Mouse (Mus musculus): ENCODE data around the gene Edf1. TPM values are rescaled to one million over a fixed set of nuclear protein-coding genes. Genes with fewer than 3 reads are reported as not detected.

Edf1 gene
- total RNA-seq, 1 experiment from 2014 or later = 84.7 TPM

- no peak for ATAC-seq (replicated peaks; ENCODE audit: low read depth, poor library complexity, severe bottlenecking)
These were observed 1.1 kb downstream of the Edf1 start for GRCm38 (mm10) chr2:25558774-25559173.

DNA sequence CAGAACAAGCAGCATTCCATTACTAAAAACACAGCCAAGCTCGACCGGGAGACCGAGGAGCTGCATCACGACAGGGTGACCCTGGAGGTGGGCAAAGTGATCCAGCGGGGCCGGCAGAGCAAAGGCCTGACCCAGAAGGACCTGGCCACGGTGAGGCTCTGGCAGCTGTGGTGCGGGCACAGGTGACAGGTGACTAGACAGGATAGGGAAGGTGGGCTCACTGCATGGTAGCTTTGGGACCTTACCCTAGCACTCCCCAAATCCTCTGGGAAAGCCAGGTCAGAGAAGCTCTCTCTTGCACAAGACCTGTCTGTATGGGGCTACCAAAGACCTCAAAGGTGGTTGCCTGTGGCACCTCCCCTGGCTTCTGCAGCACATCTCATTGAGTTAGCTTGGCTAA is 2.9 kb downstream of the Edf1 start:
- no peak for ATAC-seq (replicated peaks; ENCODE audit: low read depth, poor library complexity, severe bottlenecking)

- ATAC-seq (replicated peaks; ENCODE audit: low read depth, poor library complexity, severe bottlenecking) = no peak
These were observed 4.3 kb downstream of the Edf1 start for GRCm38 (mm10) chr2:25561946-25562345.

- no peak for ATAC-seq (replicated peaks; ENCODE audit: low read depth, poor library complexity, severe bottlenecking)
These were observed 8.1 kb downstream of the Edf1 start for GRCm38 (mm10) chr2:25565741-25566140.

DNA sequence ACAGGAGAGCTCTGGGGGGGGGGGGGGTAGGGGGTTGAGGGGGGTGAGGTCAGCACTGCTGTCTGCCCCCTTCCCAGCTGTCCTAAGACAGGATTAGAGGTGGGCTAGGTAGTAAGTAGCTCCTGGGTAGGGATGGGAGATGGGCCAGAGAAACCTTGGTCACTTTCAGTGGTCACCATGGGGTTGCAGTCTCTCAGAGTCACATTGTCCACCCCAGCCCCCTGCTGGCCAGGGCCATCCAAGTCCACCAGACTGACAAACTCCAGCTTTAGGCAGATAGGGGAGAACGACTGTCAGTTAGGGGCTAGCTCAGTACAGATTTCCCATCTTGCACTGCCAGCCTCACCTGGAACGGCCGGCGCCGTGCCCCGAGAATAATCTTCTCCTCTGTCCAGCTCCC is 8.9 kb downstream of the Edf1 start:
- ATAC-seq (replicated peaks; ENCODE audit: low read depth, poor library complexity, severe bottlenecking) = no peak

- no peak for ATAC-seq (replicated peaks; ENCODE audit: low read depth, poor library complexity, severe bottlenecking)
These were observed 10.9 kb downstream of the Edf1 start for GRCm38 (mm10) chr2:25568473-25569019.

DNA sequence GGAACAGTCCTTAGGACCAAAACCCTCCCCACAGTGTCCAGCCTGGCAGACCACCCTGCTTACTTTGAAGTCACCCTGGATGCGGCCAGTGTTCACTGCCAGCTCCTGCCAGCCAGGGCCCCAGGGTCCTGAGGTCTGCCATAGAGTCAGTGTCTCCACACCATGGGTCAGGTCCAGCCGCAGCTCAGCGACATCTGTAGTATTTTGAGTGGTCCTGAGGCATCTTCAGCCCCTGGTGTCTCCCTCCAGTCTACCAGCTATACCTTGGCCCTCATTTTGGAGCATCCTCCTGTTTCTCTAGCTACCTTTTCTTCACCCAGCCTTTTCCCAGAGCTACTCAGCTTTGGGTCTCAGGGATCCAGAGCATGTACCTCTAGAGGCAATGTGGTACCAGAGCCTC is 11.7 kb downstream of the Edf1 start:
- ATAC-seq (replicated peaks; ENCODE audit: low read depth, poor library complexity, severe bottlenecking) = no peak

DNA sequence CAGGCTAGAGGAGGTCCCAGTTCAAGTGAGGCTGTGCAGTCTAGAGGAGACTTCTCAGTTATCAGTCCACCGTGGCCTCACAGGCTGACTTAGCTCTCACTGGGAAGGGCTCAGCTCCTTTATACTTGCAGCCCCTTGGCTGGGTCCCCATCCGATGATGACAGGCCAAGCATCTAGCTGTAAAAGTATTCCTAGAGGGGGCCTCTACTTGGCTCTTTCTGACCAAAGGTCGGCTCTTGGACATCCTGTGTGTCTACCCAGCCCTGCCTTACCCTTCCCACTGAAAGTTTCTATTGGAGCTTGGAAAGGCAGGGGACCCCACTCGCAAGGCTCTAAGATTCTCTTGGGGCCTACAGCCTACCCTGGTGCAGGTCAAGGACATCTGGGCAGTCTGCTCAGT is 13.6 kb downstream of the Edf1 start:
- no peak for ATAC-seq (replicated peaks; ENCODE audit: low read depth, poor library complexity, severe bottlenecking)

DNA sequence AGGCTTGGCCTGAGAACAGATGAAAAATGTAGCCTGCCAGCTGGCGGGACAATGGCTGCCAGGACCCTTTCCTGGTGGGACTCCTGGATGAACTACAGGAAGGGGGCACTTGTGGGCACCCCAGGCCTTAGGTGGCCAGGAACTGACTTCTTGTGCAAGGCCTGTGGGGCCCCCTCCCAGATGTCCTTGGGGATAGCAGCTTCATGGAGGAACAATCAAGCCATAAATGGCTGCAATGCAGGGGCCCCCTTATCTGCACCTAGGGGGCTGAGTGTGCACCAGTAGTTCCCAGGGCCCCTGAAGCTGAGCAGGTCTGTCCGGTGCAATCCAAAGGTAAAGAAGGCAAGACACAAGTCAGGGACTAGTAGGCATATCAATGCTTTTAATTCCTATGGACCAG is 15.4 kb downstream of the Edf1 start:
- no peak for ATAC-seq (replicated peaks; ENCODE audit: low read depth, poor library complexity, severe bottlenecking)

DNA sequence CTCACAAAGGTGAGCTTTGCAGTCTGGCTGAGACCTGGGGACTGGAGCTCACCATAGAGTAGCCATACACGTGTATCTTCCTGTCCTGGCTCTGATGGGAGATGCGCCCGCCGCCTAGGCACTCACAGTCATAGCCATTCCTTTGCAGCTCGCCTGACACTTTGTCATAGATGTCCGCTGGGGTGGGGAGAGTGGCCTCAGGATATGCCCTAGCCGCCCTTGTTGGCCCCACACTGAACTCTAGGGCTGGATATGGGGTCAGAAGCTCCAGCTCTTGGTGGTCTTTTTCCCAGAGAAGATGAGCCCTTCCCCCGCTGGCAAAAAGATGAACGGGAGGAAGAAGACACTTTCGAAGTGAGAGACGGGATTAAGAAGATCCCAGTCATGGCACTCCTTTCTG is 16.5 kb downstream of the Edf1 start:
- no peak for ATAC-seq (replicated peaks; ENCODE audit: low read depth, poor library complexity, severe bottlenecking)

DNA sequence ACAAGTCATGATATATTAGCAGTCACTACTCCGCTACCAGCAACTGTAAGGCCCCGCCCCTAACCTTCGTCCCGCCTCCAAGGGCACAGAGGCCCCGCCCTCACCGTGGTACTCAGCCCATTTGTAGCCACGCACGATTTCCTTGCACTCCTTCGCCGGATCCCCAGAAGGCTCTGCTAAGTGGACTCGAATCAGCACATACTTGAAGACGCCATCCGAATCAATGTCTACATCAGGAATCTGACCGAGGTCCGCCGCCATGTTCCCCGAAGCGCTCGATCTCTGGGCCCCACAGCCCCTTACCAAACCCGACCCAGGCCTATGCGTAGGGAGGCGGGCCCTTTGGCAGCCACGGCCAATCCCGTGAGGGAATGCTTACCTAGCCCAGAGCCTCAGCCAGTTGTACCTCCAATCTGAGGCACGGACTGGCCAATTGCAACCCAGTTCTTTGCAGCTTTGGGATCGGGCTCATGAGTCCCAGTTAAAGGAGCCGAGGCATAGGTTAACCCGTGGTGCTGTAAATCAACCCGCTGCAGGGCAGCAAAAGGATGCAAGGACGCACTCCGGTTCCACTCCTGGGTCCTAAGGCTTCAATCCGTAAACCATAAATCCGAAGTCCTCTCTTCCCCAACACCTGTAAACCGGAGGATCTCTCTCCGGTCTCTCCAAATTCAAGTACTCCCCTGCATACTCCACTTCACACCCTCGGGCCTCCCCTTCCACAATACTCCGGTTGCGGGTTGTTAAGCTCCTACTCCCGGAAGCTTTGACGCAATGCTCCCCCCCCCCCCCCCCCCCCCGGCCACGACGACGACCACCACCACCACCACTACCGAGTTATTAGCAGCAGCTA is 17.2 kb downstream of the Edf1 start, which contains the start of the genes Mamdc4 and Phpt1:
Gene Mamdc4 (minus strand): TSS at position 267 of the 853 bp plus-strand sequence.
Gene Phpt1 (minus strand): TSS at position 646 of the 853 bp plus-strand sequence.
- ATAC-seq (replicated peaks; ENCODE audit: low read depth, poor library complexity, severe bottlenecking) = peak; percentile 90

GRCm38 (mm10) chr2:25575432-25576027 is 17.9 kb downstream of the Edf1 start:
- 0 out of 2 replicates have a peak, but pooled peaks have one; percentile 13 for ATAC-seq (replicated peaks; ENCODE audit: low read depth, poor library complexity, severe bottlenecking)

- ATAC-seq (replicated peaks; ENCODE audit: low read depth, poor library complexity, severe bottlenecking) = no peak
These were observed 18.6 kb downstream of the Edf1 start for GRCm38 (mm10) chr2:25576028-25576850.

GRCm38 (mm10) chr2:25576965-25577891 is 19.6 kb downstream of the Edf1 start:
- no peak for ATAC-seq (replicated peaks; ENCODE audit: low read depth, poor library complexity, severe bottlenecking)

DNA sequence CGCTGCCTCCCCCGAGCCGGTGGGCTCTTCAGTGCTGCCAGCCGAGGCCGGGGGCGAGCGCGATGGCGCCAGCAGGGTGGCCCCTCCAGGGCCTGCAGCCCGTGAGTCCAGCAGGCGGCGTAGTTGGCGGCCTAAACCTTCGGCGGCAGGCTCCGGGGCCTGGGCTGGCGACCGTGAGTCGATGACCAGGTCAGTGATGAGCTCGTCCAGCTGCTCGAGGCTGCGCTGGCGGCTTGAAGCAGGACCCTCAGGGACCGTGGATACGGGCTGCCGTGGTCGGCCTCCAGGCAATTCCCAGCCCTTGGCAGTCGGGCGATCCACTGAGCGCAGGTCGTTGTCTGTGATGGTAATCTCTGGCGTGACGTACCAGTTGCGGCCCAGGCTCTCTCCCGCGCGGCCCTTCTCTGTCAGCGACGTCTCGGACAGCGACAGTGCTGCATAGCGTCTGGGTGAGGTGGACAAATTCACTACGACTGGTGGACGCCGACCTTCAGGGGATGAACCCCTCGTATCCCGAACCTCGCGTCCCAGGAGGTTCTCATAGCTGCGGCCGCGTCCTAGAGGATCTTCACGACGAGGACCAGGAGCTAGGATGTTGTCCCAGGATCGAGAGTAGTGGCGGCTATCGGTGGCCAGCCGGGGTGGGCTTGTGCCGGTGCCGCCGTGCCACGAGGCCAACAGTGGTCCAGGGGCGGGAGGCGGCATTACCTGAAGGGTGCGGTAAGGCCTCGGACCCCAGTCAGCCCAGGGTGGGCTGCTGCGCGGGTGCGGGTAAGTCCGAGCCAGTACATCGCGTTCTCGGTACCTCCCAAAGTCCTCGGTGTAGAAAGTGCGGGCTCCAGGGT is 20.5 kb downstream of the Edf1 start:
- no peak for ATAC-seq (replicated peaks; ENCODE audit: low read depth, poor library complexity, severe bottlenecking)

- ATAC-seq (replicated peaks; ENCODE audit: low read depth, poor library complexity, severe bottlenecking) = no peak
These were observed 21.4 kb downstream of the Edf1 start for GRCm38 (mm10) chr2:25578796-25579736.

- ATAC-seq (replicated peaks; ENCODE audit: low read depth, poor library complexity, severe bottlenecking) = no peak
These were observed 22.3 kb downstream of the Edf1 start for GRCm38 (mm10) chr2:25579737-25580460.
